ENCODE assay signal across 18 mouse cellular contexts in the genomic region with DNA sequence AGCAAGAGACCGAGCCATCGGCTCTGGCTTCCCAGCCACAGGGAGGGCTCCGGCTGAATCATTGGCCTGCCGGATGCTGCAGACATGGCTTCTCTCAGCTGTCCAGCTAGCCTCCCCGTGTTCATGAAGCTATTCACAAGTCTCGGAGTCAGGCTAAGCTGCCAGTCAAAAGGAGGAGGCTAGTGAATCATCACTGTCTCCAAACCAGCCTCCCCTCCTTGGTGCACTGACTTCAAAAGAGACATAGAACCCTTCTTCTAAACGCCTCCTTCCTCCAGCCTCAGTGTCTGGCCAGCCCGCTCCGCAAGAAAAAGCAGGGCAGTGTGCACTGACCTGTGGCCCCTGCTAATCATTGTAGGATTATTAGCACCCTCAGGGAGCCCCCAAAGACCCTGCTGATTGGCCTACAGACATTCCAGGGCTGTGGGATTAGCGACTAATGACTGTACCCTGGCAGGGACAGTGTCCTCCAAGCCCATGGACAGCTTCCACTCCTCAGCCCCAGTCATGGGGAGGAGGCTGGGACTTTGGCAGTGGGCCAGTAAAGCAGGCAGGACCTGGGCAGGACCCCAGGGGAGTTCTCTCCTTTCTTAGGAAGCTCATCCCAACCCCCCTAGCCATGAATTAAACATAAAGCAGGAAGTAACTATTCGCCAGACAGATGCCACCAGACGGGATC. TPM values are rescaled to one million over a fixed set of nuclear protein-coding genes. Genes with fewer than 3 reads are reported as not detected.
DNase-seq lines count a peak whose midpoint lies in the region; ATAC-seq lines count a peak whose summit lies in the region.
"Had no signal": no experiment of that assay in that cellular context is flagged by ENCODE, and none has a peak within 500 bp of the region (broad histone marks: within the 10 kb centered on the region; RNA-seq: fewer than 3 reads in every experiment).

No protein-coding gene starts in this region.

- 0 out of 2 replicates have a peak overlapping the region, but pooled peaks have one; percentile 11 for H3K4me3 ChIP-seq in hindbrain, embryonic 10.5 days
- no peak overlapping the region for H3K4me3 ChIP-seq in hindbrain, embryonic 16.5 days (ENCODE audit: low read length)
- no peak overlapping the region for H3K4me3 ChIP-seq in midbrain, embryonic 12.5 days
- H3K4me3 ChIP-seq in midbrain, embryonic 16.5 days (ENCODE audit: low read depth, low read length) = no peak overlapping the region
- no peak overlapping the region for H3K4me3 ChIP-seq in embryonic facial prominence, embryonic 10.5 days
- H3K4me3 ChIP-seq: erythroblast, embryonic 14.5 days; liver, embryonic 13.5 days had no signal

- H3K9me3 ChIP-seq in hindbrain, embryonic 10.5 days = no peaks in the 10 kb centered on the region
- H3K9me3 ChIP-seq in hindbrain, embryonic 16.5 days (ENCODE audit: control insufficient read depth, low read length) = no peaks in the 10 kb centered on the region
- H3K9me3 ChIP-seq in midbrain, embryonic 12.5 days = no peaks in the 10 kb centered on the region
- no peaks in the 10 kb centered on the region for H3K9me3 ChIP-seq in midbrain, embryonic 16.5 days (replicated peaks; ENCODE audit: control insufficient read depth, low read length, poor library complexity, severe bottlenecking)
- no peaks in the 10 kb centered on the region for H3K9me3 ChIP-seq in embryonic facial prominence, embryonic 10.5 days
- H3K9me3 ChIP-seq: liver, embryonic 13.5 days had no signal

- intact Hi-C loops in gastrocnemius, postnatal 14 days (cut with DNase I; ENCODE audit: low total_unique reads) = loop anchor here (10.0 kb wide), 1 partner anchor 327 kb away; no protein-coding TSS in a partner anchor

- H3K4me1 ChIP-seq in hindbrain, embryonic 10.5 days (replicated peaks) = peaks cover 38% of the 10 kb centered on the region
- H3K4me1 ChIP-seq in hindbrain, embryonic 16.5 days (ENCODE audit: control insufficient read depth, insufficient read depth, low read depth, low read length) = no peaks in the 10 kb centered on the region
- H3K4me1 ChIP-seq in midbrain, embryonic 12.5 days = peaks cover 14% of the 10 kb centered on the region
- no peaks in the 10 kb centered on the region; the same call in 1 of the 2 replicates for H3K4me1 ChIP-seq in midbrain, embryonic 16.5 days (ENCODE audit: control insufficient read depth, insufficient read depth, low read length)
- peaks cover 27% of the 10 kb centered on the region for H3K4me1 ChIP-seq in embryonic facial prominence, embryonic 10.5 days

- no peak overlapping the region for H3K4me2 ChIP-seq in hindbrain, embryonic 16.5 days (ENCODE audit: low read length)
- H3K4me2 ChIP-seq in midbrain, embryonic 12.5 days (replicated peaks) = peak overlapping the region; percentile 21; the same call in 1 of the 2 replicates
- H3K4me2 ChIP-seq in midbrain, embryonic 16.5 days (ENCODE audit: low read length) = no peak overlapping the region
- H3K4me2 ChIP-seq: liver, embryonic 13.5 days had no signal

- no peaks in the 10 kb centered on the region for H3K27me3 ChIP-seq in hindbrain, embryonic 10.5 days (ENCODE audit: insufficient read depth, poor library complexity, severe bottlenecking)
- no peaks in the 10 kb centered on the region for H3K27me3 ChIP-seq in hindbrain, embryonic 16.5 days (replicated peaks; ENCODE audit: control insufficient read depth, insufficient read depth, low read length)
- H3K27me3 ChIP-seq in midbrain, embryonic 12.5 days = no peaks in the 10 kb centered on the region
- H3K27me3 ChIP-seq in midbrain, embryonic 16.5 days (ENCODE audit: control insufficient read depth, insufficient read depth, low read depth, low read length) = no peaks in the 10 kb centered on the region
- no peaks in the 10 kb centered on the region for H3K27me3 ChIP-seq in embryonic facial prominence, embryonic 10.5 days (replicated peaks; ENCODE audit: low read depth, poor library complexity, severe bottlenecking)

- WGBS in hindbrain, embryonic 10.5 days = 60% methylated on average over 12 of the region's 12 CpGs
- WGBS in hindbrain, embryonic 16.5 days = 49% methylated on average over 12 of the region's 12 CpGs
- WGBS in midbrain, embryonic 12.5 days = 31% methylated on average over 12 of the region's 12 CpGs
- 31% methylated on average over 12 of the region's 12 CpGs for WGBS in midbrain, embryonic 16.5 days
- WGBS in embryonic facial prominence, embryonic 10.5 days = 42% methylated on average over 12 of the region's 12 CpGs

- DNase-seq in hindbrain, embryonic 10.5 days (ENCODE audit: low spot score) = no peak
- peak; percentile 23 for DNase-seq in embryonic facial prominence, embryonic 10.5 days (ENCODE audit: low spot score)
- peak; percentile 80 to 86 for DNase-seq in kidney, postnatal 4 days
- no peak for DNase-seq in urinary bladder, postnatal 14 days (ENCODE audit: low spot score)
- no peak for DNase-seq in gastrocnemius, postnatal 14 days
- DNase-seq: adrenal gland, adult 8-10 months; cerebellum, postnatal 14 days; heart, adult 18-20 months; layer of hippocampus, adult 9-11 months; liver, embryonic 13.5 days had no signal

- no peak overlapping the region for H3K9ac ChIP-seq in hindbrain, embryonic 16.5 days (ENCODE audit: low read depth, low read length)
- no peak overlapping the region for H3K9ac ChIP-seq in midbrain, embryonic 12.5 days (replicated peaks)
- no peak overlapping the region for H3K9ac ChIP-seq in midbrain, embryonic 16.5 days (ENCODE audit: low read depth, low read length)
- H3K9ac ChIP-seq: liver, embryonic 13.5 days had no signal

- H3K36me3 ChIP-seq in hindbrain, embryonic 10.5 days = no peaks in the 10 kb centered on the region
- H3K36me3 ChIP-seq in hindbrain, embryonic 16.5 days (ENCODE audit: control insufficient read depth, insufficient read depth, low read length) = no peaks in the 10 kb centered on the region
- H3K36me3 ChIP-seq in midbrain, embryonic 12.5 days = no peaks in the 10 kb centered on the region
- H3K36me3 ChIP-seq in midbrain, embryonic 16.5 days (ENCODE audit: control insufficient read depth, insufficient read depth, low read length) = no peaks in the 10 kb centered on the region
- no peaks in the 10 kb centered on the region for H3K36me3 ChIP-seq in embryonic facial prominence, embryonic 10.5 days (replicated peaks)
- H3K36me3 ChIP-seq: liver, embryonic 13.5 days had no signal

- no peak for ATAC-seq in hindbrain, embryonic 16.5 days
- ATAC-seq in midbrain, embryonic 12.5 days (ENCODE audit: low FRiP score, low read depth) = no peak
- no peak for ATAC-seq in midbrain, embryonic 16.5 days
- ATAC-seq: CD4-positive, CD25-positive, alpha-beta regulatory T cell, adult 4 months had no signal

- H3K27ac ChIP-seq in hindbrain, embryonic 10.5 days = peak overlapping the region; percentile 40; the same call in 1 of the 2 replicates
- no peak overlapping the region for H3K27ac ChIP-seq in hindbrain, embryonic 16.5 days (ENCODE audit: low read depth, low read length)
- H3K27ac ChIP-seq in midbrain, embryonic 12.5 days (replicated peaks) = no peak overlapping the region
- no peak overlapping the region for H3K27ac ChIP-seq in midbrain, embryonic 16.5 days (ENCODE audit: low read length)
- peak overlapping the region; percentile 35; the same call in 1 of the 2 replicates for H3K27ac ChIP-seq in embryonic facial prominence, embryonic 10.5 days (replicated peaks)
- H3K27ac ChIP-seq: liver, embryonic 13.5 days had no signal

RNA-seq across cellular contexts. Expression of a gene that starts 10.5 kb away (rescaled TPM):
- polyA plus RNA-seq in hindbrain, embryonic 10.5 days (2016; fragmentation: Nextera tagmentation; extraction: Ambion mirVana) = 1.3 and 1.5 TPM in 2 replicates
- polyA plus RNA-seq in hindbrain, embryonic 16.5 days (2015; fragmentation: Nextera tagmentation; extraction: Ambion mirVana) = 0.49 and 0.65 TPM in 2 replicates
- polyA plus RNA-seq in midbrain, embryonic 12.5 days (2016; fragmentation: Nextera tagmentation; extraction: Ambion mirVana) = 0.56 and 0.63 TPM in 2 replicates
- 0.26 and 0.47 TPM in 2 replicates for polyA plus RNA-seq in midbrain, embryonic 16.5 days (2015; fragmentation: Nextera tagmentation; extraction: Ambion mirVana)
- 1.8 and 2.4 TPM in 2 replicates for polyA plus RNA-seq in embryonic facial prominence, embryonic 10.5 days (2016; fragmentation: Nextera tagmentation; extraction: Ambion mirVana)
- total RNA-seq in gastrocnemius, postnatal 14 days (2021) = under 1 TPM; 0.53 to 0.96 TPM
- total RNA-seq: adrenal gland, adult 8-10 months had no signal
- polyA plus RNA-seq: CD4-positive, CD25-positive, alpha-beta regulatory T cell, adult 4 months; erythroblast, embryonic 14.5 days; liver, embryonic 13.5 days; small intestine, adult 2 months had no signal

RNA-seq across cellular contexts. Expression of a gene that starts 12.7 kb away (rescaled TPM):
- polyA plus RNA-seq in hindbrain, embryonic 10.5 days (2016; fragmentation: Nextera tagmentation; extraction: Ambion mirVana) = 10.4 and 10.8 TPM in 2 replicates
- polyA plus RNA-seq in hindbrain, embryonic 16.5 days (2015; fragmentation: Nextera tagmentation; extraction: Ambion mirVana) = 9.5 and 10.5 TPM in 2 replicates
- 14.7 TPM in 2 replicates for polyA plus RNA-seq in midbrain, embryonic 12.5 days (2016; fragmentation: Nextera tagmentation; extraction: Ambion mirVana)
- 7.9 and 10.1 TPM in 2 replicates for polyA plus RNA-seq in midbrain, embryonic 16.5 days (2015; fragmentation: Nextera tagmentation; extraction: Ambion mirVana)
- 10.8 and 11.5 TPM in 2 replicates for polyA plus RNA-seq in embryonic facial prominence, embryonic 10.5 days (2016; fragmentation: Nextera tagmentation; extraction: Ambion mirVana)
- 10 to 100 TPM; 65.9 to 84.2 TPM for total RNA-seq in gastrocnemius, postnatal 14 days (2021)

RNA-seq across cellular contexts. Expression of a gene that starts 25.6 kb away (rescaled TPM):
- polyA plus RNA-seq in hindbrain, embryonic 10.5 days (2016; fragmentation: Nextera tagmentation; extraction: Ambion mirVana) = 17.0 and 17.4 TPM in 2 replicates
- polyA plus RNA-seq in hindbrain, embryonic 16.5 days (2015; fragmentation: Nextera tagmentation; extraction: Ambion mirVana) = not detected in 2 replicates
- 0.60 TPM in 1 of 2 replicates, not detected in the other for polyA plus RNA-seq in midbrain, embryonic 12.5 days (2016; fragmentation: Nextera tagmentation; extraction: Ambion mirVana)
- not detected in 2 replicates for polyA plus RNA-seq in midbrain, embryonic 16.5 days (2015; fragmentation: Nextera tagmentation; extraction: Ambion mirVana)
- 20.1 and 23.8 TPM in 2 replicates for polyA plus RNA-seq in embryonic facial prominence, embryonic 10.5 days (2016; fragmentation: Nextera tagmentation; extraction: Ambion mirVana)
- total RNA-seq in gastrocnemius, postnatal 14 days (2021) = not detected
- total RNA-seq: adrenal gland, adult 8-10 months; heart, adult 18-20 months; left cerebral cortex, postnatal 25 days had no signal
- polyA plus RNA-seq: CD4-positive, CD25-positive, alpha-beta regulatory T cell, adult 4 months; testis, adult 2 months had no signal

RNA-seq across cellular contexts. Expression of a gene that starts 48.8 kb away (rescaled TPM):
- 76.2 TPM in 2 replicates for polyA plus RNA-seq in hindbrain, embryonic 10.5 days (2016; fragmentation: Nextera tagmentation; extraction: Ambion mirVana)
- polyA plus RNA-seq in hindbrain, embryonic 16.5 days (2015; fragmentation: Nextera tagmentation; extraction: Ambion mirVana) = 92.2 and 94.7 TPM in 2 replicates
- 81.5 and 82.0 TPM in 2 replicates for polyA plus RNA-seq in midbrain, embryonic 12.5 days (2016; fragmentation: Nextera tagmentation; extraction: Ambion mirVana)
- polyA plus RNA-seq in midbrain, embryonic 16.5 days (2015; fragmentation: Nextera tagmentation; extraction: Ambion mirVana) = 87.9 and 91.6 TPM in 2 replicates
- polyA plus RNA-seq in embryonic facial prominence, embryonic 10.5 days (2016; fragmentation: Nextera tagmentation; extraction: Ambion mirVana) = 71.3 and 78.1 TPM in 2 replicates
- 10 to 100 TPM; 46.3 to 53.3 TPM for total RNA-seq in gastrocnemius, postnatal 14 days (2021)

RNA-seq across cellular contexts. Expression of a gene that starts 50.2 kb away (rescaled TPM):
- polyA plus RNA-seq in hindbrain, embryonic 10.5 days (2016; fragmentation: Nextera tagmentation; extraction: Ambion mirVana) = 8.0 and 10.7 TPM in 2 replicates
- polyA plus RNA-seq in hindbrain, embryonic 16.5 days (2015; fragmentation: Nextera tagmentation; extraction: Ambion mirVana) = 6.7 and 6.9 TPM in 2 replicates
- 11.1 and 11.3 TPM in 2 replicates for polyA plus RNA-seq in midbrain, embryonic 12.5 days (2016; fragmentation: Nextera tagmentation; extraction: Ambion mirVana)
- polyA plus RNA-seq in midbrain, embryonic 16.5 days (2015; fragmentation: Nextera tagmentation; extraction: Ambion mirVana) = 7.2 and 7.9 TPM in 2 replicates
- polyA plus RNA-seq in embryonic facial prominence, embryonic 10.5 days (2016; fragmentation: Nextera tagmentation; extraction: Ambion mirVana) = 7.7 and 8.9 TPM in 2 replicates
- 10 to 100 TPM in 1 of 2 experiments, 1 to 10 TPM in 1; 9.3 to 11.0 TPM for total RNA-seq in gastrocnemius, postnatal 14 days (2021)

Comparison
In these comparisons a context has a peak if more than half of its experiments do, and no peak if none do; other contexts are left out.
1. H3K27ac ChIP-seq: peak in hindbrain, embryonic 10.5 days (single experiment) and embryonic facial prominence, embryonic 10.5 days (single experiment); none in hindbrain, embryonic 16.5 days (single experiment), midbrain, embryonic 12.5 days (single experiment) and midbrain, embryonic 16.5 days (single experiment).
2. RNA of a gene that starts 25.6 kb away (polyA plus RNA-seq): 20.1 to 23.8 TPM in embryonic facial prominence, embryonic 10.5 days and 17.0 to 17.4 TPM in hindbrain, embryonic 10.5 days; 0.60 TPM in midbrain, embryonic 12.5 days, not detected in hindbrain, embryonic 16.5 days and not detected in midbrain, embryonic 16.5 days; every median in the first group is over 10 times any median in the second.
3. DNase-seq: peak in embryonic facial prominence, embryonic 10.5 days (single experiment) and kidney, postnatal 4 days (2 of 2); none in hindbrain, embryonic 10.5 days (single experiment), urinary bladder, postnatal 14 days (single experiment) and gastrocnemius, postnatal 14 days (single experiment).